Mouse (Mus musculus) heart, postnatal 0 days (tissue): Measurements from ENCODE around the gene Rbp3.

Experiments
- CTCF ChIP-seq: IDR thresholded peaks from 2 replicates; pipeline ENCODE4 v1.5.1; 2016; ENCODE audit warnings: antibody characterized with exemption, control low read depth, low read depth
- EP300 ChIP-seq: IDR thresholded peaks from 2 replicates; pipeline ENCODE4 v1.6.1; 2016; ENCODE audit warnings: antibody characterized with exemption, low read depth

GRCm38 (mm10) chr14:33920727-33921559 lies 32.9 kb upstream of the Rbp3 start:
- TF ChIP-seq EP300 (no peak), CTCF (no peak)
